In the genomic region with DNA sequence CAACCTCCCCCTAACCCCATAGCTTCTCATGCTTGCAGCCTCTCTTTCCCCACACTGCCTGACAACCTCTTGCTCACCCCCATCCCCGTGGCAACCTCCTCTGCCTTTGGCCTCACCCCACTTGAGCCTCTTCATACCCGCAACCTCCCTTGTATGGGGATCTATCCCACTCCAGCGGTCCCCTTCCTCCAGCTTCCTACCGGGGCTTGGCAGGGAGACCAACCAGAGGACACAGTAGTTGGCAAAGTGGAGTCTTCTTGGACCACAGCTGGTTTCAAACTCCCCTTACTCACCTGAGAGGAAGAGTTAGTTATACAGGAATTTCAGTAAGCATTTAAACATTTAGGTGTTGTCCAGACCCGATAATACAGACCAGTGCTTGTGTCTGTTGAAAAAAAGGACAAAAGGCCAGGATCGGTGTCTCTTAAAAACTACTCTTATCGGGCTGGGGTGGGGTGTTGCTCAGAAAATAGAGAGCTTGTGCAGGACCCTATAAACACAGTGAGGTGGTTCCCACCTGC, we compare ENCODE assay signal across 13 mouse cellular contexts. TPM values are rescaled to one million over a fixed set of nuclear protein-coding genes. Genes with fewer than 3 reads are reported as not detected.
DNase-seq lines count a peak whose midpoint lies in the region; ATAC-seq lines count a peak whose summit lies in the region.
"Had no signal": no experiment of that assay in that cellular context is flagged by ENCODE, and none has a peak within 500 bp of the region (broad histone marks: within the 10 kb centered on the region; RNA-seq: fewer than 3 reads in every experiment).

No protein-coding gene starts in this region.

- peak overlapping the region; percentile 79 for H3K4me2 ChIP-seq in kidney, embryonic 15.5 days
- H3K4me2 ChIP-seq in embryonic facial prominence, embryonic 14.5 days (ENCODE audit: low read depth, low read length), result peak overlapping the region; percentile 94
- peak overlapping the region; percentile 68; the same call in 1 of the 2 replicates for H3K4me2 ChIP-seq in neural tube, embryonic 14.5 days (ENCODE audit: low read depth, low read length)

- peak; percentile 33; the same call in 1 of the 2 replicates for ATAC-seq in kidney, embryonic 15.5 days (replicated peaks; ENCODE audit: low FRiP score)
- no peak for ATAC-seq in embryonic facial prominence, embryonic 14.5 days (ENCODE audit: low read depth)
- peak; percentile 41; the same call in 1 of the 2 replicates for ATAC-seq in neural tube, embryonic 14.5 days (ENCODE audit: low read depth)
- ATAC-seq in erythroblast, adult 5-6 weeks (replicated peaks; ENCODE audit: low FRiP score, poor library complexity, severe bottlenecking), result no peak

- no peaks in the 10 kb centered on the region for H3K9me3 ChIP-seq in kidney, embryonic 15.5 days (replicated peaks)
- H3K9me3 ChIP-seq in embryonic facial prominence, embryonic 14.5 days (ENCODE audit: control insufficient read depth, low read length), result no peaks in the 10 kb centered on the region
- H3K9me3 ChIP-seq in limb, embryonic 10.5 days (replicated peaks), result no peaks in the 10 kb centered on the region
- H3K9me3 ChIP-seq in neural tube, embryonic 14.5 days (ENCODE audit: control insufficient read depth, low read length), result no peaks in the 10 kb centered on the region
- H3K9me3 ChIP-seq: liver, embryonic 13.5 days had no signal

- no peaks in the 10 kb centered on the region for H3K36me3 ChIP-seq in kidney, embryonic 15.5 days
- no peaks in the 10 kb centered on the region for H3K36me3 ChIP-seq in embryonic facial prominence, embryonic 14.5 days (ENCODE audit: control insufficient read depth, insufficient read depth, low read length)
- H3K36me3 ChIP-seq in limb, embryonic 10.5 days, result no peaks in the 10 kb centered on the region
- H3K36me3 ChIP-seq in neural tube, embryonic 14.5 days (ENCODE audit: control insufficient read depth, insufficient read depth, low read length), result no peaks in the 10 kb centered on the region
- H3K36me3 ChIP-seq: liver, embryonic 13.5 days had no signal

- H3K27me3 ChIP-seq in kidney, embryonic 15.5 days, result peaks cover 45% of the 10 kb centered on the region
- H3K27me3 ChIP-seq in embryonic facial prominence, embryonic 14.5 days (replicated peaks; ENCODE audit: control insufficient read depth, insufficient read depth, low read length), result peaks cover 22% of the 10 kb centered on the region
- peaks cover 56% of the 10 kb centered on the region for H3K27me3 ChIP-seq in limb, embryonic 10.5 days (ENCODE audit: low read depth, poor library complexity, severe bottlenecking)
- peaks cover 3% of the 10 kb centered on the region; the same call in 1 of the 2 replicates for H3K27me3 ChIP-seq in neural tube, embryonic 14.5 days (ENCODE audit: control insufficient read depth, insufficient read depth, low read length)

- 41% methylated on average over 7 of the region's 7 CpGs for WGBS in kidney, embryonic 15.5 days
- WGBS in embryonic facial prominence, embryonic 14.5 days, result 34% methylated on average over 7 of the region's 7 CpGs
- 49% methylated on average over 7 of the region's 7 CpGs for WGBS in limb, embryonic 10.5 days
- 35% methylated on average over 7 of the region's 7 CpGs for WGBS in neural tube, embryonic 14.5 days

- no peak overlapping the region; the same call in 1 of the 2 replicates for H3K4me3 ChIP-seq in kidney, embryonic 15.5 days (replicated peaks)
- H3K4me3 ChIP-seq in embryonic facial prominence, embryonic 14.5 days (ENCODE audit: low read depth, low read length), result peak overlapping the region; percentile 55; the same call in 1 of the 2 replicates
- H3K4me3 ChIP-seq in limb, embryonic 10.5 days, result peak overlapping the region; percentile 61
- H3K4me3 ChIP-seq in neural tube, embryonic 14.5 days (ENCODE audit: low read depth, low read length), result no peak overlapping the region; the same call in 1 of the 2 replicates

- DNase-seq in kidney, postnatal 25 days, result no peak
- DNase-seq in embryonic facial prominence, embryonic 14.5 days (ENCODE audit: low spot score), result no peak
- peak; percentile 36 for DNase-seq in limb, embryonic 10.5 days (ENCODE audit: low spot score)
- no peak for DNase-seq in testis, postnatal 14 days (ENCODE audit: low spot score)
- DNase-seq in gastrocnemius, postnatal 4 days (ENCODE audit: low spot score in 2 of 2), result no peak
- DNase-seq: adrenal gland, adult 8-10 months; cerebellum, adult 9-10 months; kidney, adult 11 months; liver, embryonic 13.5 days had no signal

- peaks cover 24% of the 10 kb centered on the region for H3K4me1 ChIP-seq in kidney, embryonic 15.5 days
- H3K4me1 ChIP-seq in embryonic facial prominence, embryonic 14.5 days (ENCODE audit: control insufficient read depth, insufficient read depth, low read length), result peaks cover 4% of the 10 kb centered on the region; the same call in 1 of the 2 replicates
- peaks cover 17% of the 10 kb centered on the region for H3K4me1 ChIP-seq in limb, embryonic 10.5 days
- 0 out of 2 replicates have a peak, but pooled peaks cover 3% of the 10 kb centered on the region for H3K4me1 ChIP-seq in neural tube, embryonic 14.5 days (ENCODE audit: control insufficient read depth, insufficient read depth, low read length)

- no peak overlapping the region for H3K27ac ChIP-seq in kidney, embryonic 15.5 days
- no peak overlapping the region for H3K27ac ChIP-seq in embryonic facial prominence, embryonic 14.5 days (replicated peaks; ENCODE audit: low read depth, low read length)
- H3K27ac ChIP-seq in limb, embryonic 10.5 days, result peak overlapping the region; percentile 51
- no peak overlapping the region for H3K27ac ChIP-seq in neural tube, embryonic 14.5 days (ENCODE audit: low read depth, low read length)
- H3K27ac ChIP-seq: liver, embryonic 13.5 days had no signal

- no peak overlapping the region for H3K9ac ChIP-seq in kidney, embryonic 15.5 days
- no peak overlapping the region for H3K9ac ChIP-seq in embryonic facial prominence, embryonic 14.5 days (ENCODE audit: low read depth, low read length)
- H3K9ac ChIP-seq in neural tube, embryonic 14.5 days (replicated peaks; ENCODE audit: low read depth, low read length), result no peak overlapping the region
- H3K9ac ChIP-seq: liver, embryonic 13.5 days had no signal

RNA-seq across cellular contexts. Expression of a gene that starts 15.9 kb away (rescaled TPM):
- polyA plus RNA-seq in kidney, embryonic 15.5 days (2015; fragmentation: Nextera tagmentation; extraction: Ambion mirVana), result not detected in 2 replicates
- polyA plus RNA-seq in embryonic facial prominence, embryonic 14.5 days (2014; fragmentation: Nextera tagmentation; extraction: Ambion mirVana), result not detected in 2 replicates
- not detected in 2 replicates for polyA plus RNA-seq in limb, embryonic 10.5 days (2016; fragmentation: Nextera tagmentation; extraction: Ambion mirVana)
- 0.09 TPM in 1 of 2 replicates, not detected in the other for polyA plus RNA-seq in neural tube, embryonic 14.5 days (2014; fragmentation: Nextera tagmentation; extraction: Ambion mirVana)
- not detected in 2 replicates for total RNA-seq in erythroblast, adult 5-6 weeks (2015; ENCODE audit: low replicate concordance)
- total RNA-seq in erythroblast, adult 5-6 weeks (2017; ENCODE audit: low replicate concordance), result not detected in 2 replicates
- total RNA-seq in gastrocnemius, postnatal 4 days (2021), result not detected
- total RNA-seq: adrenal gland, adult 8-10 months; CH12.LX had no signal
- polyA plus RNA-seq: liver, embryonic 13.5 days had no signal

RNA-seq across cellular contexts. Expression of a gene that starts 28.1 kb away (rescaled TPM):
- polyA plus RNA-seq in kidney, embryonic 15.5 days (2015; fragmentation: Nextera tagmentation; extraction: Ambion mirVana), result not detected in 2 replicates
- polyA plus RNA-seq in embryonic facial prominence, embryonic 14.5 days (2014; fragmentation: Nextera tagmentation; extraction: Ambion mirVana), result not detected in 2 replicates
- not detected in 2 replicates for polyA plus RNA-seq in limb, embryonic 10.5 days (2016; fragmentation: Nextera tagmentation; extraction: Ambion mirVana)
- polyA plus RNA-seq in neural tube, embryonic 14.5 days (2014; fragmentation: Nextera tagmentation; extraction: Ambion mirVana), result not detected in 2 replicates
- not detected in 2 replicates for total RNA-seq in erythroblast, adult 5-6 weeks (2015; ENCODE audit: low replicate concordance)
- not detected in 2 replicates for total RNA-seq in erythroblast, adult 5-6 weeks (2017; ENCODE audit: low replicate concordance)
- total RNA-seq in gastrocnemius, postnatal 4 days (2021), result not detected
- total RNA-seq: adrenal gland, adult 8-10 months; CH12.LX had no signal
- polyA plus RNA-seq: liver, embryonic 13.5 days had no signal

RNA-seq across cellular contexts. Expression of a gene that starts 35.8 kb away (rescaled TPM):
- 39.9 and 43.7 TPM in 2 replicates for polyA plus RNA-seq in kidney, embryonic 15.5 days (2015; fragmentation: Nextera tagmentation; extraction: Ambion mirVana)
- 48.6 and 54.1 TPM in 2 replicates for polyA plus RNA-seq in embryonic facial prominence, embryonic 14.5 days (2014; fragmentation: Nextera tagmentation; extraction: Ambion mirVana)
- 58.7 and 62.0 TPM in 2 replicates for polyA plus RNA-seq in limb, embryonic 10.5 days (2016; fragmentation: Nextera tagmentation; extraction: Ambion mirVana)
- polyA plus RNA-seq in neural tube, embryonic 14.5 days (2014; fragmentation: Nextera tagmentation; extraction: Ambion mirVana), result 83.6 and 91.2 TPM in 2 replicates
- total RNA-seq in erythroblast, adult 5-6 weeks (2015; ENCODE audit: low replicate concordance), result 15.5 and 23.1 TPM in 2 replicates
- total RNA-seq in erythroblast, adult 5-6 weeks (2017; ENCODE audit: low replicate concordance), result 34.8 and 47.0 TPM in 2 replicates
- total RNA-seq in gastrocnemius, postnatal 4 days (2021), result 10 to 100 TPM; 48.6 to 52.3 TPM

Comparison
In these comparisons a context has a peak if more than half of its experiments do, and no peak if none do; other contexts are left out.
1. ATAC-seq: peak in kidney, embryonic 15.5 days (single experiment) and neural tube, embryonic 14.5 days (single experiment); none in embryonic facial prominence, embryonic 14.5 days (single experiment) and erythroblast, adult 5-6 weeks (single experiment).
2. H3K4me3 ChIP-seq: peak in embryonic facial prominence, embryonic 14.5 days (single experiment) and limb, embryonic 10.5 days (single experiment); none in kidney, embryonic 15.5 days (single experiment) and neural tube, embryonic 14.5 days (single experiment).
3. Peak in every context shown above with its lines, with median percentiles within 50 percentile points of each other: H3K4me2 ChIP-seq.